Mouse (Mus musculus) gastrocnemius, postnatal 36 days (tissue): ENCODE data around the gene Bcap29. TPM values are rescaled to one million over a fixed set of nuclear protein-coding genes. Genes with fewer than 3 reads are reported as not detected.
"Not testable (repeated sequence)": the region's sequence is repeated elsewhere in the genome, so short reads cannot be mapped to it uniquely, and the experiment has no call there.

Experiments
- DNase-seq, 2 experiments: peaks; one replicate each; pipeline ENCODE4 v3.0.0; 2022
- intact Hi-C: fragments of 180-260 bp; cut with DNase I; formaldehyde crosslinking; loops from one replicate; pipeline ENCODE4 v1.15.1; 2025
- long read RNA-seq, 2 experiments: library from polyadenylated mRNA; stranded (forward); transcript quantifications; one replicate each; pipeline ENCODE4 v2.0.0; 2021
- total RNA-seq, 2 experiments: library from RNA; stranded (reverse); gene quantifications; 2 replicates each; pipeline ENCODE4 v1.2.3; 2021

Gene Bcap29
- total RNA-seq = 10 to 100 TPM; 24.9 to 29.0 TPM
- long read RNA-seq, experiment 1, full-length matches to known transcripts = 43 of 51 reads
- long read RNA-seq, experiment 1, partial matches to known transcripts = 1 of 51 reads
- long read RNA-seq, experiment 1, other reads (novel, unspliced or antisense) = 7 of 51 reads
- long read RNA-seq, experiment 2, full-length matches to known transcripts = 64 of 73 reads
- long read RNA-seq, experiment 2, partial matches to known transcripts = 1 of 73 reads
- long read RNA-seq, experiment 2, other reads (novel, unspliced or antisense) = 8 of 73 reads

DNA sequence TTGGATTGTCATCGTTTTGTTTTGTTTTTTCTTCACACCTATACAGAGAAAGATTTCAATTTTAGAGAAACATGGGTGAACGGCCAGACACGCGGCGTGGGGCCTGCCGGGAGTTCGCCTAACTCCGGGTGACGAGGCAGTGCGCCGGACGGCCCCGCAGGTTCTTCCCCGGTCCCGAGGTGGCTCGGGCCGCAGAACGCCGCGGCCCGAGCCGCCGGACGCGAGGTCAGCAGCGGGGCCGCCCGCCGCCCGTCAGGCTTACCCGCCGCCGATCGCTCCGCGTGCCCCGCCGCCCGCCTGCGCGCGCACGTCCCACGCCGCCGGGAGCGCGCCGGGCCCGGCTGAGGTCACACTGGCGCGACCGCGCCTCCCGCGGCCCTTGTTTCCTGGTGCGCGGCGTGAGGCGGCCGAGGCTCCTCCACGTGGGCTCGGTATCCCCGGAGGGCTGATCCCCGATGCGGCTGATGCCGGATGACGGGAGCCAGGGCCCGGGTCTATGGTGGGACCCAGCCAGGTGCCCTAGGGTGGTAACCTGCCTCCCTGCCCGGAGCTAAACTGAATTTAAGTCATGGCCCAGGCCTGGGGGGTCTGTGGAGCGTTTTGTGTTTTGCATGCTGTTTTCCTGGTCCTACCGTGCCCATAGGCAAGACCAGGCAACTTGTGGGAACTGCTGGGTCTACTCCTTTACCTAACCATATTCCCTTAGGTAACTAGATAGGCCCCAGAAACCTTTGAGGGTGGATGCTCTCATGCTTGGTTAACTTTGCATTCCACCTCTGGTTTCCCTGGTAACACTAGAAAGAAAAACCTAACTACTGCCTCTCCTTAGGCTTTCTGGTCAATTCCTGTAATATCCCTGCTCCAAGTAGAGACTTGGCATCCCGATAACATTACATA, at the start of gene Bcap29:
TSS of gene Bcap29 (minus strand) at position 316 of the 897 bp plus-strand sequence.
- DNase-seq = peak; percentile 55 to 71
- intact Hi-C loops = loop anchor here (1.0 to 10.0 kb wide), 2 partner anchors 20 to 130 kb away; partner anchors contain the start of genes Cog5 and Dus4l

DNA sequence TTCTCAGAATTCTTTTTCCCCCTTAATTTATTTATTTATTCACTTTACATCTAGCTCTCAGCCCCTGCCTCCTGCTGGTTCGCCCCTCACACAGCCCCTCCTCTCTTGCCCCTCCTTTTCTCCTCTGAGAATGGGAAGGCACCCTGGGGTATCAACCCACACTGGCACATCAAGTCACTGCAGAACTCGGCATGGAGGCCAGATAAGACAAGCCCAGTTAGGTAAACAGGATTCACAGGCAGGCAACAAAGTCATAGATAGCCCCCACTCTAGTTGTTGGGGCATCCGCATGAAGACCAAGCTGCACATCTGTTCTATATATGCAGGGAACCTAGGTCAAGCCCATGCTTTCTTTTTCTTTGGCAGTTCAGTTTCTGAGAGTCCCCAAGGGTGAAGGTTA, 32.7 kb upstream of the Bcap29 start:
- intact Hi-C loops = no loop called here
- no peak for DNase-seq

DNA sequence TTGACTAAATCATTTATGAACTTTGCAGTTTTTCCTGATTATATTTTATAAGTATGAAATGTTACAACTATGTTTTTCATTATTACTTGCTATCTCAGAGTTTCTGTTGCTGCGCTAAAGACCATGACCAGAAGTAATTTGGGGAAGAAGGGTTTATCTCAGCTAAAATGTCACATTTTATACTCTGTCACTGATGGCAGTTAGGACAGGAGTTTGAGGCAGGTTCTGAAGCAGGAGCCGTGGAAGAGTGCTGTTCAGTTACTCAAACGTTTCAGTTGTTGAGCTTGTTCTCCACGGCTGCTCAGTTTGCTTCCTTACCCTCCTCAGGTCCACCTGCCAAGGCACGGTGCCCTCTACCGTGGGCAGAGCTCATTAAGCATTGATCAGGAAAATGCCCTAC, 31.5 kb upstream of the Bcap29 start:
- intact Hi-C loops = no loop called here
- no peak for DNase-seq

DNA sequence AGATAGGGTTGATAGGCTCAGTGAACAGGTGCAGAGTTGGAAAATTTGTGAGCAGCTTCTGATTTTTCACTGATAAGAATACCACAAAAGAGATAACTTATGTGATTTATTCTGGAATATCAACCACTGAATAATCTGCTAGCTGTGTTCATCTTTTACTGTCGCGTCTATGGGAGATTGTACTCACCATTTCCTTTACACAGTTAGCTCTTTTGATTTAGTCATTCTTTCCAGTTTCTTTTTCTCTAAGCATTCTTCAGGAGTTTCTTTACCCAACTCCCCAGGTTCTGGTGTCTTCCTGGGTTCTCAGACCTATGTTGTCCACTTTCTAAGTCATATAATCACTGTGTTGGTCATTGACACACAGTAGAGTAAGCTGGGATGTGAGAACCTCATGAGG, 22.4 kb upstream of the Bcap29 start:
- intact Hi-C loops = loop anchor here (5.0 to 10.0 kb wide), 2 partner anchors 150 to 268 kb away; no protein-coding TSS in a partner anchor
- DNase-seq = no peak

DNA sequence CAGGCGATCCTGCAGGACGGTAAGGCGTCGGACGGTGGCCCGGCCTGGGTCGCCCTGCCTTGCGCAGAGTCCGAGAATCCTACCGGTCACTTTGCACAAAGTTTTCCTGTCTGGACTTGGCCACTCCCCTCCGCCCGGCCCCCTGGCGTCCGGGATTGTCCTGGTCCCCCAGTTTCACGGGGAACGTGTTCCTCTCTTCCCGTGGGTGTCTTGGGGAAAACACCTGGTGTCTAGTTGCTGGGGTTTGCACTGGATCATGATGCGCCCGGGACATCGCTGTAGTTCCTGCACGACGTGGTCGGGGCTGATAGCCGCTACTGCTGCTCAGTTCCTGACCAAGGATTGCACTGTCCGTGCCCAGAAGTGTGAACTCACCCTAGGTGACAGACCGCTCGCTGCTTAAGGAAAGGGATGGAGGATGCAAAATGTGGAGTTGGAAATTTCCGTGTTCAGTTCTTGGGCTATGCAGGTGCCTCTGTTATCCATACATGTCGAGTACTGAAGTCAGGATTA, 20.6 kb upstream of the Bcap29 start:
- intact Hi-C loops = loop anchor here (1.0 to 10.0 kb wide), 3 partner anchors 21 to 270 kb away; partner anchors contain the start of gene Bcap29
- no peak for DNase-seq

DNA sequence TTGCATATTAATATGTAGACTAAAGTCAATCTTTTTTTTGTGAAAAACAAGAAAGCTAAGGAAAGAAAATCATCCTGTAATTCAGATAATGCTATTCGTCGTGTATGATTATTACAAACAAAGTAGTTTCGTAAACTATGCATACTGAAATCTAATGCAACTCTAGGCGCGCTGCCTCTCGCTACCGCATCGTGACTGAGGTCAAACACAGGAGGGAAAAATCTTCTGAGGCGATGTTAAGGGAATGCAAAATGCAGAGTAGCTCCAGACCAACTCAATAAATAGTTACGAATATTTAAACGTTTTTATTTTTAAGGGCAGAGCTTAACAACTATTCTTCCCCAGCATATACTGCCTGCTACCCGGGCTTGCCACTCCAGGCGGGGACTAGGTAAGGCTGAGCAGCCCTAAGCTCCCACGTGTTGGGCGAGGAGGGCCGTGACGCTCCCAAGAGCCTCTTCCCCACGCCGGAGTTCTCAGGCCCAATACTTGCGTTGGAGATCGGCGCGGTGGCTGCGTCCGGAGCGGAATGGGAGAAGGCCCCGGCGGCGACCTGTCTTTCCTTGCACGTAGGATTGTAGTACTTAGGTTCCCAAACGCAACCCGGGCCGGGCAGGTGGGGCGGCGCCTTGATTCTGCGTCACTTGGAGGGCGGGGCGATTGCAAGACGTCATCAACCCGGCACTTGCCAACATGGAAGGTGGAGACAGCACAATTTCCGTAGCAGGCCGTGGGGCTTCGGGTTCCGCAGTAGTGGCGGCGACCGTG, 19.9 kb upstream of the Bcap29 start, which contains the start of the genes Dus4l and Cog5:
TSS of gene Dus4l (minus strand) at position 630 of the 768 bp plus-strand sequence.
TSS of gene Cog5 (plus strand) at position 673 of the 768 bp plus-strand sequence.
- intact Hi-C loops = loop anchor here (1.0 to 10.0 kb wide), 2 partner anchors 20 to 270 kb away; partner anchors contain the start of gene Bcap29

DNA sequence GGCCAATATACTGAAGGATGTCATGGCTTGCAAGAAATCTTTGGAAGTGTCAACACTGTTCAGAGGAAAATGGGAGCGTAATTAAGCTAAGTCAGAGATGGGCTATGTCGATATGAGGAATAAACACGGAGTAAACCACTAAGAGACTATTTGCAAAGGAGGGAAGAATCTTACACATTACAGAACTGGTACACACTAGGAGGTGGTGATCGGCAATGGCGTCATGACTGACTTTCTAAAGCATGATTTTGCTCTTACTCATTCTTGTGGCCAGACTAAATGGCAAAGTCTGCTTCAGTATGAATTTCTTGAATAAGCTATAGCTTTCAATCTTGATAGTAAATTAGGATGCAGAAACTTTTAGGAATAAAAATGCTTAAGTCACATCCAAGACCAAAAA, 19.2 kb upstream of the Bcap29 start:
- intact Hi-C loops = loop anchor here (1.0 to 10.0 kb wide), 2 partner anchors 19 to 271 kb away; partner anchors contain the start of gene Bcap29
- DNase-seq = no peak

More for the DNA sequence above, 19.9 kb upstream of the Bcap29 start, which contains the start of the genes Dus4l and Cog5:
- DNase-seq = peak; percentile 92 to 100

DNA sequence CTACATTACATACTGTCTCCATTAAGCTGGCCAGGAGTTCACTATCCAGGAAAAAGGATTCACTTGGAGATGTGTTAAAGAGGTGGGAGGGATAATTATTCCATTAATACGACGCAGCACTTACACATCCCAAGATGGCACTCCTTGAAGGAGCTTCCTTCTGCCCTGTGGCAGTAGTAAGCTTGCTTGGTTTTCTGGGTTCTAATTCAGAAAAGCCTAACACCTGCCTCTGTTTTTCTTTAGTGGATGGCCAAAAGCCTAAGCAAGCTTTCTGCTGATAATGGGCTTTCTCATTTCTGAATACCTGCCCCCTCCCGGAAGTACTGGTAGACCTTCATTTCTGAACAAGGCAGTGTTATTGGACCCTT, 766 bp upstream of the Bcap29 start:
- no peak for DNase-seq
- intact Hi-C loops = loop anchor here (10.0 kb wide), 1 partner anchor 130 kb away; no protein-coding TSS in a partner anchor

DNA sequence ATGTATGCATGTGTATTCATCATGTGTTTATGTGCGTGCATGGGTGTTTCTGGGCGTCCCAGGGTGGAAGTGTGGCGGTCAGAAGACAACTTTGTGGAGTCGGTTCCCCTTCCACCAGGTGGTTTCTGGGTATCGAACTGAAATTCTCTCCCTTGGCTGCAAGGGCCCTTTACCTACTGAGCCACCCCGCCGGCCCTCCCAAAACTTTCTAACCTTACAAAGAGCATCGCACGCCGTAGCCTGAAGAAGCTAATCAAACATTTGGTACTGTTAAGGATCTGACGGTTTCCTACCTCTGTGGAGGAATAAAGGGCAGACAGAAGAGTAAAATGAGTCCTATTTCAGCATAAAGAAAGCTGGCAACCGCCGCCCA, 502 bp downstream of the Bcap29 start:
- DNase-seq = no peak
- intact Hi-C loops = loop anchor here (1.0 to 10.0 kb wide), 2 partner anchors 20 to 129 kb away; partner anchors contain the start of genes Cog5 and Dus4l

DNA sequence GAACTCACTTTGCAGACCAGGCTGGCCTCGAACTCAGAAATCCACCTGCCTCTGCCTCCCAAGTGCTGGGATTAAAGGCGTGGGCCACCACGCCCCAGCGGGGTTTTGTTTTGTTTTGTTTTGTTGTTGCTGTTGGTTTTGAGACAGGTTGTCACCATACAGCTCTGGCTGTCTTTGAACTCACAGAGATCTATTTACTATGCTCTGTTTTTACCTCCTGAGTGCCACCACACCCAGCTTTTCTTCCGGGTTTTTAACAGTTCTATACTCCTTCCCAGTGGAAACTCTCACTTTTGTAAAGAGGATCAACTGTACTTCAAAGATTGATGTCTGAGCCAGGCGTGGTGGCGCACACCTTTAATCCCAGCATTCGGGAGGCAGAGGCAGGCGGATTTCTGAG, 6.1 kb downstream of the Bcap29 start:
- intact Hi-C loops, DNase-seq: not testable (repeated sequence)

DNA sequence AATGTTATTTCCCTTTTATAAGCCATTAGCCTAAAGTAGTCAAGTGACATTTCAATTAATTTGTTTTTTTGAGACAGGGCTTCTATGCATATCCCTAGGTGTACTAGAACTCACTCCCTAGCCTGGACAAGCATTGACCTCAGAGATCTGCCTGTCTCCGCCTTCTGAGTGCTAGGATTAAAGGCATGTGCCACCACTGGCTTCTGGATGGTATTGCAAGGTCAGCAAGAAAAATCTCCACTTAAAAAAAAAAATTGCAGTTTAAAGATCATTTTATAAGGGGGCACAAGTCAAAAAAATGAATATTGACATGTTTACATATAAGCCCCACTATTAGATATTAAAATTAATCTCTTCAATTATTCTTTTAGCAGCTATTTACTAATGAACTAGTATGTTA, 9.4 kb downstream of the Bcap29 start:
- DNase-seq = no peak
- intact Hi-C loops = no loop called here

DNA sequence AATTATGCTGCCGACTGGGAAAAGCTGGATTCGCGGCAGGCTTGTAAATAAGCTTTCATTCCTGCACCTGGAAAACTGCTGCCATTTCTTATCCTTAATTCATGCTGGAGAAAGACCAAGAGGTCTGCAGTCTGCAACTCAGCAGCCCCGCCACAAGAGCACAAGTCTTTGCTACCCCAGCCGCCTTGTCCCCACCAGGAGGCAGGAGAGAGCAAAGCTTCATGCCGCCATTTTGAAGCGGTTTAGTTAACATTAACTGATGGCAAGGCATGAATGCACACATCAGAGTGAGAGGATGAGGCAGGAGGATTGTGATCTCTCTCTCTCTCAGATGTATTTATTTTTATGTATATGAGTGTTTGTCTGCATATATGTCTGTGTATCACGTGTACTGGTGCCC, 14.4 kb downstream of the Bcap29 start:
- intact Hi-C loops = no loop called here

DNA sequence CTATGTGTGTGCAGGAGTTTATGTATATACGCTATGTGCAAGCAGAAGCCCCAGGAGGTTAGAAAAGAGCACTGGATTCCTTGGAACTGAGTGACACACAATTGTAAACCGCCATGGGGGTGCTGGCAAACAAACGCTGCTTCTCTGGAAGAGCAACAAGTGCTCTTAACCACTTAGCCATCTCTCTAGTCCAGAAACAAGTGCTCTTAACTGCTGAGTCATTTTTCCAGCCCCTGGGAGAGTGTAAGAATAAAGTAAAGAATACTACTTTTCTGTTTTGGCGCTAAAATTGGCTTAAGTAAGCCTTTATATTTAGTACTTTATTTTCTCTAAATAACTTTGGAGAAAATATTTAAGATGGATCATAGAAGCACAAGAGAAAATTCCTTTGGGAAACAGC, 21.1 kb downstream of the Bcap29 start:
- intact Hi-C loops = no loop called here
- DNase-seq = no peak

More for the DNA sequence above, 14.4 kb downstream of the Bcap29 start:
- no peak for DNase-seq

DNA sequence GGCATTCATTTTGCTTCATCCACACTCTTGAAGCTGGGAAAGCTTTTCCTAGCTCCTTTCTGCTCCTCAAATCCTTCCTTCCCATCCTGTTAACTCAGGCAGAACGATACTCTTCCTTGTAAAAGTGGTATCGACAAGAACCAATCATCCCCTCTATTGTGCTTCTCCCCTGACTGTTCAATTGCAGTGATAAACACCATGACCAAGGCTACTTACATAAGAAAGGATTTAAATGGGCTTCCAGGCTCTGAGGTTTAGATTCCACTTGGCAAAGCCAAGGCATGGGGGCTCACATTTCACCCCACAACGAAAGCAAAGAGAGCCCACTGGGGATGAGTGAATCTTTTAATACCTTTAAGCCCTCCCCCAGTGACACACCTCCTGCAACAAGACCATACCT, 26.3 kb downstream of the Bcap29 start:
- DNase-seq = no peak
- intact Hi-C loops = no loop called here

DNA sequence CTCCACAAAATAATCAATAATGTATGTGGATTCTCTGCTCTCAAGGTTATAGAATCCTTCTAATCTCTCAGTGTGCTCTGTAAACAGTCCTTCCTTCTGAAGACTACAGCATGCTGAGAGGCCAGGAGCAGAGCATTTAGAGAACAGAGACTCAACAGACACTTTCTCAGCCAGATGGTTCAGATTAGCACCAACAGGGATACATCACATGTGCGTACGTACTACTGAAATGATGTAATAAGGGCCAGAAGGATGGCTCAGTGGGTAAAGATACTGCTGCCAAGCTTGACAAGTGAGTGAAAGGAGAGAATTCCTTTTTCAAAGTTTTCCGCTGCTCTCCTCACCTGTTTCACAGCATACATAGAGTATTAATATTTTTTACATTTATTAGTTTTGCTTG, 29.6 kb downstream of the Bcap29 start:
- intact Hi-C loops = no loop called here
- DNase-seq = no peak

DNA sequence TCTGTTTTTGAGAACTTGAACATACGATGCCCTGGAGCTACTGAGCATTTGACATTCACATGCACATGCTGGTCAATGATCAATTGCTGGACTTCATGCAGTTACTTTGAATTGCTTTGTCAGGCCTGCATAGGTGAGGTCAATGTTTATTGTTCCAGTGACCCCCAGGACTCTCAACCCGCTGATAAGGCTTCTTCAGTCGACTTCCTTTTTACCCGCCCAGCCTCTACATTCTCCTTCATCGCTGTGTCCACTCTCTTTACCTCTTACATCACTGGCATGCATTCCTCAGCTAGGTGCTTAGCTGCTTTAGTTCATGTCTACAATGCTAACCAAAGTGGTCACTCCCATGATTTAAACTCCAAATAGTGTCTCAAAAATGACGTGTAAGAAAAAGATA, 30.9 kb downstream of the Bcap29 start:
- intact Hi-C loops = no loop called here
- DNase-seq = no peak

DNA sequence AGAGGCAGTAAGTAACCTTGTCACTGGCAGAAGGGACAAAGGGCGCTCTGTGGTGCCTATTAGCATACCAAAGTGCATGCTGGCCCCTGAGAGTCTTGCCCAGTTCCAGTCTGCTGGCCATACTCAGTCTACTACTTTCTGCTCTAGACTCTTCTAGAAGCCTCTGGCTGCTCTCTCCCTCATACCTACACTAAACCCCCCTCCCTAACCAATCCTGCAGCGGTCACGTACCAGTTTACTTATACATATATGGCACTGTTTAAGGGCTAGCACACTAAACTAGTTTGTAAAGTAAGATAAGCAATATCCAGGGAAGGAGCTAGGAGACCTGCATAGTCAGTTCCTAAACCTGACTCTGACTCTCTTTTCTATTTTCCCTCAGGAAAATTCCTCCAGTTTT, 40.2 kb downstream of the Bcap29 start:
- no peak for DNase-seq
- intact Hi-C loops = no loop called here

DNA sequence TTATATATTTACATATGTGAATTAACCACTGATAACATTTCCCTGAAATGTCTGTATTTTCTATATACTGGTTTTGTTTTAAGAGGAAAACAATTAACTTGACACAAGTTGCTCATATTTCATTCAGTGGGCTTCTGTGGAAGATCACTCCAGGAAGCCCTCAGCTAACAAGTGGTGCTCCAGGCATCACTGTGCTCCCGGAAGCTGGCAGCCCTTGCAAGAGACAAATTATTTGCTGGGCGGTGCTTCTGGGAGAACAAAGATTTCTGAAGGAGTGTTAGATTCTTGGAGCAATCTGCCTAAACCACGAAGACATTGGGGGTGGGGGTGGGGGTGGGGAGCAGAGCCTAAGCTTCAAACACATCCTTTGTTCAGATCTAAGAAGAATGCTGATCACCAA, 42.4 kb downstream of the Bcap29 start:
- intact Hi-C loops = no loop called here
- no peak for DNase-seq

DNA sequence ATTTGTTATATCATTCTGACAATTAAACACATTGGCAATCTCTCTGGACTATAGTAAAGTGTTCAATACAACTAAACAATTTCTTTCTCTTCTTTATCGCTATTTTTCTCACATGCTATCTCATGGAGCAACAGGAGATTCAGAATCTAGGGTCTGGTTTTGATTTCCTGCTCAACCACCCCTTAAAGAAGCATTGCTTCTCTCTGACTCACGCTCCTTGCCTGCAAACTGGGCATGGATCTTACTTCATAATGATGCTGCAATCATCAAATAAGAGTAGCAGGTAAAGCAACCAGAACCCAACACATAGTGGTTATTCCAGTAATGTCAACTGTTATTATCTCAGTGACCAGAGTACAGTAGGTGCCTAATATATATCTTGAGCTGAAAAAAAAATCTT, 50.7 kb downstream of the Bcap29 start:
- DNase-seq = no peak
- intact Hi-C loops = no loop called here

DNA sequence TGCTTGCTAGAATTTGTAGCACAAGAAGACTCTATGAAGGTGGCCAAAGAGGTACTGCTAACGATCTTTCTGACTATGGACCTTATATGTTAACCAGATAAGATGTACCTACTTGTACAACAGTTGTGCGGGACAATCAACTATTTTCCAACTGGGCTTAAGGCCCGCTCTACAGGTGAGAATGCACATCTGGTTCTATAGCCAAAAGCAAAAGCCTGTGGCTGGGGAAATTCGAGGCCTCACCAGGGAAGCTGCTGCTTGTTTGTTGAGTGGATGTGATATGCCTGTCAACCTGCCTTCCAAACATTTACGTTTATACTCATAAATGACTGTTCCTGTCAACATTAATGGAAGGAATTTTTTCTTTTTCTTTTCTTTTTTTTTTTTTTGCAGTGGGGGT, 52.4 kb downstream of the Bcap29 start:
- intact Hi-C loops = no loop called here
- no peak for DNase-seq
